Comparison of ENCODE assay signal across 17 mouse cellular contexts in genomic region chr6:87069195-87069900, GRCm38 (mm10). TPM values are rescaled to one million over a fixed set of nuclear protein-coding genes. Genes with fewer than 3 reads are reported as not detected.
A peak's percentile ranks its signal among the peaks of the same experiment; 100 is the strongest.
DNase-seq lines count a peak whose midpoint lies in the region; ATAC-seq and TF ChIP-seq lines count a peak whose summit lies in the region.
"Had no signal": no experiment of that assay in that cellular context is flagged by ENCODE, and none has a peak within 500 bp of the region (broad histone marks: within the 10 kb centered on the region; RNA-seq: fewer than 3 reads in every experiment).

No protein-coding gene starts in this region.

- H3K27ac ChIP-seq in midbrain, postnatal 0 days (ENCODE audit: low read depth, low read length), result no peak overlapping the region
- H3K27ac ChIP-seq: limb, embryonic 12.5 days; midbrain, embryonic 15.5 days; neural tube, embryonic 13.5 days had no signal

- peaks cover 69% of the 10 kb centered on the region for H3K36me3 ChIP-seq in midbrain, postnatal 0 days (ENCODE audit: insufficient read depth, low read length)

- 7% methylated on average over 7 of the region's 7 CpGs for WGBS in large intestine, adult 2 months
- 79% methylated on average over 7 of the region's 7 CpGs for WGBS in midbrain, postnatal 0 days

- no peak overlapping the region for H3K9ac ChIP-seq in midbrain, postnatal 0 days (replicated peaks; ENCODE audit: low read length, poor library complexity, severe bottlenecking)
- H3K9ac ChIP-seq: limb, embryonic 12.5 days; midbrain, embryonic 15.5 days; neural tube, embryonic 13.5 days had no signal

- no peak for TF ChIP-seq CTCF in midbrain, postnatal 0 days (IDR thresholded peaks at IDR 0.05)

- H3K4me2 ChIP-seq in midbrain, postnatal 0 days (ENCODE audit: low read depth, low read length, poor library complexity, severe bottlenecking), result no peak overlapping the region
- H3K4me2 ChIP-seq: limb, embryonic 12.5 days; midbrain, embryonic 15.5 days; neural tube, embryonic 13.5 days had no signal

- peak; percentile 54 for DNase-seq in 416B (ENCODE audit: low read depth)
- DNase-seq in NIH3T3 (ENCODE audit: low read depth), result peak; percentile 70
- peak; percentile 64 for DNase-seq in large intestine, adult 2 months (ENCODE audit: low read depth, low spot score)
- no peak for DNase-seq in midbrain, postnatal 0 days (ENCODE audit: low spot score)
- DNase-seq in thymus, postnatal 4 days, result no peak
- DNase-seq: cerebellum, adult 9-11 months; heart, postnatal 14 days; kidney, postnatal 10 days; right cerebral cortex, postnatal 4 days had no signal

- H3K4me3 ChIP-seq in midbrain, postnatal 0 days (ENCODE audit: low read depth, low read length), result no peak overlapping the region
- H3K4me3 ChIP-seq: limb, embryonic 12.5 days; midbrain, embryonic 15.5 days; neural tube, embryonic 13.5 days had no signal

- peak; percentile 79 for ATAC-seq in monocyte, adult 5-6 weeks (replicated peaks; ENCODE audit: insufficient number of reproducible peaks, low FRiP score, low TSS enrichment, poor library complexity, severe bottlenecking)
- ATAC-seq in midbrain, postnatal 0 days (ENCODE audit: low FRiP score), result no peak
- ATAC-seq in granulocyte monocyte progenitor cell, adult 5-6 weeks (replicated peaks; ENCODE audit: poor library complexity, severe bottlenecking), result no peak
- ATAC-seq: hindbrain, embryonic 16.5 days; midbrain, embryonic 15.5 days had no signal

- no peaks in the 10 kb centered on the region for H3K4me1 ChIP-seq in midbrain, postnatal 0 days (ENCODE audit: insufficient read depth, low read length)
- H3K4me1 ChIP-seq: limb, embryonic 12.5 days; midbrain, embryonic 15.5 days; neural tube, embryonic 13.5 days had no signal

- H3K27me3 ChIP-seq in midbrain, postnatal 0 days (ENCODE audit: insufficient read depth, low read length), result no peaks in the 10 kb centered on the region
- H3K27me3 ChIP-seq: limb, embryonic 12.5 days; midbrain, embryonic 15.5 days; neural tube, embryonic 13.5 days had no signal

- no peaks in the 10 kb centered on the region for H3K9me3 ChIP-seq in midbrain, postnatal 0 days (ENCODE audit: low read length)
- H3K9me3 ChIP-seq: limb, embryonic 12.5 days; midbrain, embryonic 15.5 days; neural tube, embryonic 13.5 days had no signal

RNA-seq across cellular contexts. Expression of gene Gfpt1, which starts 26.7 kb away (rescaled TPM):
- polyA plus RNA-seq in large intestine, adult 2 months (2012; rRNA removed), result 38.0 and 55.2 TPM in 2 replicates
- 109 to 144 TPM (median 109 TPM) in 3 replicates for total RNA-seq in monocyte, adult 5-6 weeks (2017)
- total RNA-seq in midbrain, postnatal 0 days (2014; rRNA removed), result 43.7 and 62.3 TPM in 2 replicates
- polyA plus RNA-seq in midbrain, postnatal 0 days (2015; fragmentation: Nextera tagmentation; extraction: Ambion mirVana), result 19.3 and 21.4 TPM in 2 replicates
- 17.9 and 23.4 TPM in 2 replicates for total RNA-seq in granulocyte monocyte progenitor cell, adult 5-6 weeks (2014; fragmentation: Nextera tagmentation)
- total RNA-seq in granulocyte monocyte progenitor cell, adult 5-6 weeks (2017), result 22.4 and 26.8 TPM in 2 replicates

RNA-seq across cellular contexts. Expression of gene D6Ertd527e, which starts 35.2 kb away (rescaled TPM):
- 1.4 and 1.5 TPM in 2 replicates for polyA plus RNA-seq in large intestine, adult 2 months (2012; rRNA removed)
- total RNA-seq in monocyte, adult 5-6 weeks (2017), result 0.48 to 1.1 TPM (median 0.53 TPM) in 3 replicates
- 0.77 TPM in 1 of 2 replicates, not detected in the other for total RNA-seq in midbrain, postnatal 0 days (2014; rRNA removed)
- polyA plus RNA-seq in midbrain, postnatal 0 days (2015; fragmentation: Nextera tagmentation; extraction: Ambion mirVana), result 0.12 and 0.41 TPM in 2 replicates
- total RNA-seq in granulocyte monocyte progenitor cell, adult 5-6 weeks (2014; fragmentation: Nextera tagmentation), result not detected in 2 replicates
- not detected in 2 replicates for total RNA-seq in granulocyte monocyte progenitor cell, adult 5-6 weeks (2017)
- total RNA-seq: adrenal gland, adult 18-20 months; heart, postnatal 14 days; layer of hippocampus, postnatal 10 days had no signal
- polyA plus RNA-seq: midbrain, embryonic 15.5 days had no signal

Comparison
In these comparisons a context has a peak if more than half of its experiments do, and no peak if none do; other contexts are left out.
1. DNase-seq: peak in 416B (single experiment), NIH3T3 (single experiment) and large intestine, adult 2 months (single experiment); none in midbrain, postnatal 0 days (single experiment) and thymus, postnatal 4 days (single experiment).